Mouse (Mus musculus): Measurements from ENCODE around the gene Slc35f6. TPM values are rescaled to one million over a fixed set of nuclear protein-coding genes. Genes with fewer than 3 reads are reported as not detected.

The Slc35f6 gene
- polyA plus RNA-seq (2012; rRNA removed) = 32.4 and 34.2 TPM in 2 replicates

DNA sequence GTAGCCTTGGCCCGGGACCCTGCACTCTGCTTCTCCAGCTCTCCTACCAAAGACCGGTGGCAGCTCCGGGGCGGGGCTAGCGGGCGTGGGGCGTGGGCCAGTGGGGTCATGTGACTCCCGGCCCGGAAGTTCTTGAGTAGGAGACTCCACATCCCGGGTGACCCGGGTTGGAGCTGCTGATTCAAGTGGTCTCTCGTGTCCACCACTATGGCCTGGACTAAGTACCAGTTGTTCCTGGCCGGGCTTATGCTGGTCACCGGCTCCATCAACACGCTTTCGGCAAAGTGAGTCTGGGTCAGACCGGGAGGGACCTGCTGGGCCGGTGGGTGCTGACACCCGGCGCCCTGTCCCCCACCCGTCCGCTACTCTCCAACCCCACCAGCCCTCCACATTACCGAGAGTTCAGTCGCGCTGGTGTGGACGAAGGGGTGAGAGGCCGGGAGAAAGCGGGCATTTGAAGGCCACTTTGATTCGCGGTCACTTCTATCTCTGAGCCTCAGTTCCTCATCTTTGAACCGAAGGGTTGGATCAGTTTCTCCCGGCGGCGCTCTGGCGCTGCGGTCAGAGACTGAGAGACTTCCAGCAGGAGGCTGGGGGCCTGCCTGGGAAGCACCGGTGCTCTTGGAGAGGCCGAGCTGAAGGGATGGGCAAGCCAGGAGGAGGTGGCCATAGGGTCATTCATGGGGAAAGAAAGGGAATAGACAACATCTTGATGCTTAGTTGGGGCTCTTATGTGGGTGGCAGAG lies at the start of gene Slc35f6:
TSS of gene Slc35f6 (plus strand) at position 119 of the 746 bp plus-strand sequence.

DNA sequence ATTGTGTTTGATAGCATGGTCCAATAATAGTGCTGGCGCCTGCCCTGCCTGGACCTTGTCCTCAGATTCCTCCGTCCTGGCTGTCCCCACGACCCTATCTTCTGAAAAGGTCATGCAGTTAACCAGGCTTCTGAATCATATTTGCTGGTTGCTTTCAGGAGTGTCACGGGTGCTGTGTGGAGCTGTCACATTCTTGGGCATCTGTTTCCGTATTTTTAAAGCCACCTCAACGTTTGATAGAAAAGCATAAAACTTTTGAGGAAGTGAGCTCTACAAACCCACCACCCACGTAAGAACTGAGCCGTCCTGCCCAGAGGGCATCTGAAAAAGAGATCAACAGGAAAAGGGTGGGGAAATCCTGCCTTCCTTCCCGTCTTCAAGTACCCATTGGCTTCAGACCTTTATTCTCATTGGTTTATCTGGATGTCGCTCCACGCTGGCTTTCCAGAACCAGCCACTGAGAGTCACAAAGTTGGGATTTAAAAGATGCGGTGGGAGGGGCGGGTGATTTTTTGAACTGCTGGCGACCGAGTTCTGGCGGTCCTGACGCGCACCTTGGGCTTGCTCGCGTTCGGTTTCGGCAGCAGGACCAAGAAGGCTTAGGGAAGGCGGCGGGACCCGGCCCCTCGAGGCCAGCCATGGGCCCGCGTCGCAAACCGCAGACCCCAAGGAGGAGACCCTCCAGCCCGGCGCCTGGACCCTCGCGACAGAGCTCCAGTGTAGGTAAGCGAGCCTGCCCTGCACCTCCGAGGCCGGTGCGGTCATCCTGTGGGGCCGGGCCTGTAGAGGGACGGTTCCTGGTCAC lies 18.9 kb downstream of the Slc35f6 start, which contains the start of gene Cenpa:
TSS of gene Cenpa (plus strand) at position 387 of the 805 bp plus-strand sequence.

Other genes with a start within 250 kb of the Slc35f6 start
- gene Otof, start 186.0 kb upstream of the Slc35f6 start, polyA plus RNA-seq (2012; rRNA removed) = 5.1 and 5.9 TPM in 2 replicates
- gene 1700001C02Rik, start 181.9 kb upstream of the Slc35f6 start, polyA plus RNA-seq (2012; rRNA removed) = 0.51 and 0.55 TPM in 2 replicates
- gene Cib4, start 102.1 kb upstream of the Slc35f6 start, polyA plus RNA-seq (2012; rRNA removed) = not detected in 2 replicates
- gene Kcnk3, start 59.8 kb upstream of the Slc35f6 start, polyA plus RNA-seq (2012; rRNA removed) = 4.0 and 5.8 TPM in 2 replicates
- 96.4 and 115 TPM in 2 replicates for gene Cenpa, start 18.8 kb downstream of the Slc35f6 start, polyA plus RNA-seq (2012; rRNA removed)
- 293 and 314 TPM in 2 replicates for gene Dpysl5, start 63.6 kb downstream of the Slc35f6 start, polyA plus RNA-seq (2012; rRNA removed)
- gene Mapre3, start 166.7 kb downstream of the Slc35f6 start, polyA plus RNA-seq (2012; rRNA removed) = 152 and 160 TPM in 2 replicates
- 68.4 and 82.8 TPM in 2 replicates for gene Tmem214, start 220.1 kb downstream of the Slc35f6 start, polyA plus RNA-seq (2012; rRNA removed)
- gene Agbl5, start 240.8 kb downstream of the Slc35f6 start, polyA plus RNA-seq (2012; rRNA removed) = 62.6 and 66.7 TPM in 2 replicates